Mouse (Mus musculus) mesoderm, embryonic 11.5 days (tissue): ENCODE measurements around the gene Krt86.

ENCODE experiments used
- DNase-seq: peaks from one replicate; pipeline ENCODE4 v3.0.0-alpha.2; 2012; ENCODE audit warnings: low read depth, low spot score

Krt86 gene

GRCm38 (mm10) chr15:101472952-101473528 is at the start of gene Krt86:
TSS of gene Krt86 (plus strand) at chr15:101473478.
- peak; percentile 69 for DNase-seq

GRCm38 (mm10) chr15:101424914-101425313 is 48.4 kb upstream of the Krt86 start:
- DNase-seq: no peak

GRCm38 (mm10) chr15:101436611-101437010 is 36.7 kb upstream of the Krt86 start:
- no peak for DNase-seq

- peak; percentile 18 for DNase-seq
These were observed 34.7 kb upstream of the Krt86 start, which contains the start of gene Krt87 for GRCm38 (mm10) chr15:101438555-101438954. TSS of gene Krt87 (minus strand) at chr15:101438804.

- no peak for DNase-seq
These were observed 32.4 kb upstream of the Krt86 start for GRCm38 (mm10) chr15:101440837-101441236.

GRCm38 (mm10) chr15:101446572-101446971 is 26.7 kb upstream of the Krt86 start:
- no peak for DNase-seq

- DNase-seq: no peak
These were observed 25.8 kb upstream of the Krt86 start, which contains the start of gene Krt88 for GRCm38 (mm10) chr15:101447444-101447843. TSS of gene Krt88 (plus strand) at chr15:101447744.

GRCm38 (mm10) chr15:101453093-101453736 is 20.1 kb upstream of the Krt86 start:
- DNase-seq: peak; percentile 81

- DNase-seq: no peak
These were observed 18.5 kb upstream of the Krt86 start for GRCm38 (mm10) chr15:101454774-101455173.

- DNase-seq: no peak
These were observed 18.0 kb upstream of the Krt86 start for GRCm38 (mm10) chr15:101455292-101455691.

GRCm38 (mm10) chr15:101455891-101456290 is 17.4 kb upstream of the Krt86 start:
- no peak for DNase-seq

- no peak for DNase-seq
These were observed 14.8 kb upstream of the Krt86 start for GRCm38 (mm10) chr15:101458361-101458930.

GRCm38 (mm10) chr15:101459283-101459682 is 14.0 kb upstream of the Krt86 start:
- peak; percentile 30 for DNase-seq

GRCm38 (mm10) chr15:101463651-101464050 is 9.6 kb upstream of the Krt86 start, which contains the start of gene Krt81:
TSS of gene Krt81 (minus strand) at chr15:101463751.
- no peak for DNase-seq

- no peak for DNase-seq
These were observed 4.2 kb upstream of the Krt86 start for GRCm38 (mm10) chr15:101469093-101469492.

- DNase-seq: peak; percentile 68
These were observed 5.9 kb downstream of the Krt86 start for GRCm38 (mm10) chr15:101479007-101479665.

- no peak for DNase-seq
These were observed 6.4 kb downstream of the Krt86 start for GRCm38 (mm10) chr15:101479666-101480060.

GRCm38 (mm10) chr15:101482056-101482455 is 8.8 kb downstream of the Krt86 start:
- no peak for DNase-seq

GRCm38 (mm10) chr15:101483646-101484045 is 10.4 kb downstream of the Krt86 start:
- DNase-seq: no peak

- no peak for DNase-seq
These were observed 11.7 kb downstream of the Krt86 start for GRCm38 (mm10) chr15:101484939-101485338.

GRCm38 (mm10) chr15:101485911-101486635 is 12.8 kb downstream of the Krt86 start:
- DNase-seq: no peak

GRCm38 (mm10) chr15:101491431-101491830 is 18.2 kb downstream of the Krt86 start, which contains the start of gene Krt83:
TSS of gene Krt83 (minus strand) at chr15:101491512.
- DNase-seq: no peak
